Mouse (Mus musculus): Measurements from ENCODE around the gene Itgb2. TPM values are rescaled to one million over a fixed set of nuclear protein-coding genes. Genes with fewer than 3 reads are reported as not detected.

Gene Itgb2
- polyA plus RNA-seq, 1 experiment from 2014 or later, result 2.7 TPM

- Histone ChIP-seq H3K27ac (ENCODE audit: low read length) (peak within 1 kb of the TSS; percentile 91), H3K9me3 (ENCODE audit: control insufficient read depth, low read depth, low read length) (no peaks in the 10 kb centered on the region), H3K4me3 (ENCODE audit: low read depth, low read length) (peak within 1 kb of the TSS; percentile 85), H3K4me1 (ENCODE audit: control insufficient read depth, insufficient read depth, low read length) (0 out of 2 replicates have a peak, but pooled peaks cover 5% of the 10 kb centered on the region), H3K27me3 (ENCODE audit: control insufficient read depth, insufficient read depth, low read length) (no peaks in the 10 kb centered on the region), H3K9ac (replicated peaks; ENCODE audit: low read depth, low read length) (peak within 1 kb of the TSS; percentile 79), H3K4me2 (replicated peaks; ENCODE audit: low read depth, low read length) (peak within 1 kb of the TSS; percentile 82), H3K36me3 (ENCODE audit: control insufficient read depth, insufficient read depth, low read length) (no peaks in the 10 kb centered on the region; the same call in 1 of the 2 replicates)
- WGBS, result under 1% methylated on average over 64 of the region's 64 CpGs
- peak; percentile 97 for ATAC-seq (ENCODE audit: insufficient number of reproducible peaks, insufficient read depth, low FRiP score, low read depth)
These were observed 51.6 kb downstream of the Itgb2 start, which contains the start of gene Pttg1ip for GRCm38 (mm10) chr10:77581408-77582284. Gene Pttg1ip, plus strand, starts transcription at chr10:77581720.

- Histone ChIP-seq H3K4me1 (ENCODE audit: control insufficient read depth, insufficient read depth, low read length) (0 out of 2 replicates have a peak, but pooled peaks cover 5% of the 10 kb centered on the region), H3K27me3 (ENCODE audit: control insufficient read depth, insufficient read depth, low read length) (no peaks in the 10 kb centered on the region), H3K27ac (ENCODE audit: low read length) (peak overlapping the region; percentile 91), H3K36me3 (ENCODE audit: control insufficient read depth, insufficient read depth, low read length) (no peaks in the 10 kb centered on the region; the same call in 1 of the 2 replicates), H3K9me3 (ENCODE audit: control insufficient read depth, low read depth, low read length) (no peaks in the 10 kb centered on the region), H3K4me2 (replicated peaks; ENCODE audit: low read depth, low read length) (peak overlapping the region; percentile 82), H3K4me3 (ENCODE audit: low read depth, low read length) (peak overlapping the region; percentile 85), H3K9ac (replicated peaks; ENCODE audit: low read depth, low read length) (peak overlapping the region; percentile 79)
- peak; percentile 36; the same call in 1 of the 2 replicates for ATAC-seq (ENCODE audit: insufficient number of reproducible peaks, insufficient read depth, low FRiP score, low read depth)
- 5% methylated on average over 8 of the region's 8 CpGs for WGBS
These were observed 52.2 kb downstream of the Itgb2 start for GRCm38 (mm10) chr10:77582285-77582618.

- Histone ChIP-seq H3K4me1 (ENCODE audit: control insufficient read depth, insufficient read depth, low read length) (peaks cover 5% of the 10 kb centered on the region; the same call in 1 of the 2 replicates), H3K9ac (replicated peaks; ENCODE audit: low read depth, low read length) (0 out of 2 replicates have a peak overlapping the region, but pooled peaks have one; percentile 6), H3K4me2 (replicated peaks; ENCODE audit: low read depth, low read length) (0 out of 2 replicates have a peak overlapping the region, but pooled peaks have one; percentile 82), H3K27me3 (ENCODE audit: control insufficient read depth, insufficient read depth, low read length) (no peaks in the 10 kb centered on the region), H3K36me3 (ENCODE audit: control insufficient read depth, insufficient read depth, low read length) (peaks cover 5% of the 10 kb centered on the region; the same call in 1 of the 2 replicates), H3K27ac (ENCODE audit: low read length) (no peak overlapping the region), H3K4me3 (ENCODE audit: low read depth, low read length) (no peak overlapping the region), H3K9me3 (ENCODE audit: control insufficient read depth, low read depth, low read length) (no peaks in the 10 kb centered on the region)
- no peak for ATAC-seq (ENCODE audit: insufficient number of reproducible peaks, insufficient read depth, low FRiP score, low read depth)
- 72% methylated on average over 10 of the region's 10 CpGs for WGBS
These were observed 53.9 kb downstream of the Itgb2 start for GRCm38 (mm10) chr10:77583795-77584422.

GRCm38 (mm10) chr10:77586637-77587036 lies 56.6 kb downstream of the Itgb2 start:
- ATAC-seq (ENCODE audit: insufficient number of reproducible peaks, insufficient read depth, low FRiP score, low read depth), result no peak
- Histone ChIP-seq H3K9me3 (ENCODE audit: control insufficient read depth, low read depth, low read length) (no peaks in the 10 kb centered on the region), H3K4me1 (ENCODE audit: control insufficient read depth, insufficient read depth, low read length) (peaks cover 13% of the 10 kb centered on the region), H3K27ac (ENCODE audit: low read length) (no peak overlapping the region), H3K27me3 (ENCODE audit: control insufficient read depth, insufficient read depth, low read length) (no peaks in the 10 kb centered on the region), H3K4me2 (replicated peaks; ENCODE audit: low read depth, low read length) (no peak overlapping the region), H3K4me3 (ENCODE audit: low read depth, low read length) (no peak overlapping the region), H3K36me3 (ENCODE audit: control insufficient read depth, insufficient read depth, low read length) (peaks cover 15% of the 10 kb centered on the region), H3K9ac (replicated peaks; ENCODE audit: low read depth, low read length) (no peak overlapping the region)
- 90% methylated on average over 3 of the region's 3 CpGs for WGBS

- H3K9ac ChIP-seq (replicated peaks; ENCODE audit: low read depth, low read length), result no peak overlapping the region
- H3K4me3 ChIP-seq (ENCODE audit: low read depth, low read length), result no peak overlapping the region
- H3K4me2 ChIP-seq (replicated peaks; ENCODE audit: low read depth, low read length), result no peak overlapping the region
- H3K27ac ChIP-seq (ENCODE audit: low read length), result no peak overlapping the region
- no peak for ATAC-seq (ENCODE audit: insufficient number of reproducible peaks, insufficient read depth, low FRiP score, low read depth)
- peaks cover 13% of the 10 kb centered on the region for H3K4me1 ChIP-seq (ENCODE audit: control insufficient read depth, insufficient read depth, low read length)
- no peaks in the 10 kb centered on the region for H3K9me3 ChIP-seq (ENCODE audit: control insufficient read depth, low read depth, low read length)
- no peaks in the 10 kb centered on the region for H3K27me3 ChIP-seq (ENCODE audit: control insufficient read depth, insufficient read depth, low read length)
- 66% methylated on average over 6 of the region's 6 CpGs for WGBS
- peaks cover 21% of the 10 kb centered on the region for H3K36me3 ChIP-seq (ENCODE audit: control insufficient read depth, insufficient read depth, low read length)
These were observed 57.2 kb downstream of the Itgb2 start for GRCm38 (mm10) chr10:77587091-77587775.

- no peak overlapping the region for H3K9ac ChIP-seq (replicated peaks; ENCODE audit: low read depth, low read length)
- no peak overlapping the region for H3K4me2 ChIP-seq (replicated peaks; ENCODE audit: low read depth, low read length)
- peaks cover 9% of the 10 kb centered on the region for H3K4me1 ChIP-seq (ENCODE audit: control insufficient read depth, insufficient read depth, low read length)
- H3K27ac ChIP-seq (ENCODE audit: low read length), result no peak overlapping the region
- peaks cover 28% of the 10 kb centered on the region for H3K36me3 ChIP-seq (ENCODE audit: control insufficient read depth, insufficient read depth, low read length)
- no peak for ATAC-seq (ENCODE audit: insufficient number of reproducible peaks, insufficient read depth, low FRiP score, low read depth)
- no peaks in the 10 kb centered on the region for H3K27me3 ChIP-seq (ENCODE audit: control insufficient read depth, insufficient read depth, low read length)
- no peaks in the 10 kb centered on the region for H3K9me3 ChIP-seq (ENCODE audit: control insufficient read depth, low read depth, low read length)
- 82% methylated on average over 2 of the region's 2 CpGs for WGBS
- no peak overlapping the region for H3K4me3 ChIP-seq (ENCODE audit: low read depth, low read length)
These were observed 58.0 kb downstream of the Itgb2 start for GRCm38 (mm10) chr10:77588036-77588435.

- no peak overlapping the region for H3K4me3 ChIP-seq (ENCODE audit: low read depth, low read length)
- H3K9me3 ChIP-seq (ENCODE audit: control insufficient read depth, low read depth, low read length), result no peaks in the 10 kb centered on the region
- ATAC-seq (ENCODE audit: insufficient number of reproducible peaks, insufficient read depth, low FRiP score, low read depth), result no peak
- H3K27me3 ChIP-seq (ENCODE audit: control insufficient read depth, insufficient read depth, low read length), result no peaks in the 10 kb centered on the region
- peaks cover 39% of the 10 kb centered on the region for H3K36me3 ChIP-seq (ENCODE audit: control insufficient read depth, insufficient read depth, low read length)
- H3K4me2 ChIP-seq (replicated peaks; ENCODE audit: low read depth, low read length), result no peak overlapping the region
- 78% methylated on average over 7 of the region's 7 CpGs for WGBS
- no peak overlapping the region for H3K9ac ChIP-seq (replicated peaks; ENCODE audit: low read depth, low read length)
- H3K4me1 ChIP-seq (ENCODE audit: control insufficient read depth, insufficient read depth, low read length), result peaks cover 8% of the 10 kb centered on the region
- peak overlapping the region; percentile 39; the same call in 1 of the 2 replicates for H3K27ac ChIP-seq (ENCODE audit: low read length)
These were observed 59.1 kb downstream of the Itgb2 start for GRCm38 (mm10) chr10:77589117-77589516.

GRCm38 (mm10) chr10:77589749-77590148 lies 59.7 kb downstream of the Itgb2 start:
- Histone ChIP-seq H3K36me3 (ENCODE audit: control insufficient read depth, insufficient read depth, low read length) (peaks cover 45% of the 10 kb centered on the region), H3K27me3 (ENCODE audit: control insufficient read depth, insufficient read depth, low read length) (no peaks in the 10 kb centered on the region), H3K4me1 (ENCODE audit: control insufficient read depth, insufficient read depth, low read length) (peaks cover 8% of the 10 kb centered on the region), H3K9me3 (ENCODE audit: control insufficient read depth, low read depth, low read length) (no peaks in the 10 kb centered on the region), H3K27ac (ENCODE audit: low read length) (peak overlapping the region; percentile 39; the same call in 1 of the 2 replicates), H3K4me2 (replicated peaks; ENCODE audit: low read depth, low read length) (no peak overlapping the region), H3K4me3 (ENCODE audit: low read depth, low read length) (no peak overlapping the region), H3K9ac (replicated peaks; ENCODE audit: low read depth, low read length) (no peak overlapping the region)
- no peak for ATAC-seq (ENCODE audit: insufficient number of reproducible peaks, insufficient read depth, low FRiP score, low read depth)
- WGBS, result 66% methylated on average over 8 of the region's 8 CpGs

Data from stomach, embryonic 14.5 days (tissue).